In the genomic region with DNA sequence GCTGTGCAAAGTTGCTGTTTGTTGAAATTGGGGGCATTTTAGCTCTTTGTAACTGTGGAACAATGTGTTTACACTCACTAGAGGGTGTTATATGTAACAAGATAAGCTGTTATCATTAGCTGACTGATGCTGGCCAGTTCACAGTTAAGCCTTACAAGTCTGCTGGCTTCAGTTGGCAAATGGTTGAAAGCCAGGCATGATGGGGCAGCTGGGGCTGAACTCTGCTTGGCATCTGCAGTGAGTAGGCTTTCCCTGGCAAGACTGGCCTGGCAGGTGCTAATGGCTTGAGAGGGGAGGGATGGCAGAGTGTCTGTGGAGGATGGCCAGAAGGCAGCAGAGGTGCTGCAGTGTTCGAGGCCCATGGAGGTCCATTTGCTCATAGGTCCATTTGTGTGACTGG, we compare ENCODE assay signal across 8 mouse cellular contexts. TPM values are rescaled to one million over a fixed set of nuclear protein-coding genes. Genes with fewer than 3 reads are reported as not detected.
DNase-seq lines count a peak whose midpoint lies in the region; ATAC-seq and TF ChIP-seq lines count a peak whose summit lies in the region.

No protein-coding gene starts in this region.

- H3K27me3 ChIP-seq in spleen, adult 2 months (ENCODE audit: control insufficient read depth, insufficient read depth, low read length), result no peaks in the 10 kb centered on the region
- H3K27me3 ChIP-seq in heart, embryonic 13.5 days (replicated peaks), result peaks cover 10% of the 10 kb centered on the region
- peaks cover 3% of the 10 kb centered on the region; the same call in 1 of the 2 replicates for H3K27me3 ChIP-seq in limb, embryonic 11.5 days (ENCODE audit: control insufficient read depth, insufficient read depth, low read length)
- no peaks in the 10 kb centered on the region for H3K27me3 ChIP-seq in stomach, embryonic 16.5 days (ENCODE audit: control insufficient read depth, insufficient read depth, low read length)

- H3K9ac ChIP-seq in heart, embryonic 13.5 days, result peak overlapping the region; percentile 26
- 0 out of 2 replicates have a peak overlapping the region, but pooled peaks have one; percentile 8 for H3K9ac ChIP-seq in limb, embryonic 11.5 days (ENCODE audit: low read length)
- H3K9ac ChIP-seq in stomach, embryonic 16.5 days (ENCODE audit: low read length), result peak overlapping the region; percentile 42; the same call in 1 of the 2 replicates

- ATAC-seq in heart, embryonic 13.5 days (ENCODE audit: extremely low read depth, insufficient number of reproducible peaks, low FRiP score, low TSS enrichment), result no peak
- ATAC-seq in limb, embryonic 11.5 days (ENCODE audit: insufficient number of reproducible peaks, low FRiP score, low TSS enrichment, low read depth), result no peak
- no peak for ATAC-seq in stomach, embryonic 16.5 days (ENCODE audit: insufficient read depth, low FRiP score)

- H3K9me3 ChIP-seq in heart, embryonic 13.5 days, result no peaks in the 10 kb centered on the region
- no peaks in the 10 kb centered on the region for H3K9me3 ChIP-seq in limb, embryonic 11.5 days (ENCODE audit: control insufficient read depth, low read length)
- no peaks in the 10 kb centered on the region for H3K9me3 ChIP-seq in stomach, embryonic 16.5 days (replicated peaks; ENCODE audit: control insufficient read depth, low read length)

- WGBS in spleen, adult 2 months, result 75% methylated on average over 1 of the region's 1 CpGs
- WGBS in heart, embryonic 13.5 days, result 58% methylated on average over 1 of the region's 1 CpGs
- 47% methylated on average over 1 of the region's 1 CpGs for WGBS in limb, embryonic 11.5 days
- 70% methylated on average over 1 of the region's 1 CpGs for WGBS in stomach, embryonic 16.5 days

- no peak for TF ChIP-seq CTCF in spleen, adult 2 months (IDR thresholded peaks at IDR 0.05; ENCODE audit: extremely low read depth, insufficient read depth, insufficient read length, insufficient replicate concordance)

- H3K4me2 ChIP-seq in heart, embryonic 13.5 days, result peak overlapping the region; percentile 58
- no peak overlapping the region for H3K4me2 ChIP-seq in limb, embryonic 11.5 days (ENCODE audit: low read depth, severe bottlenecking)
- peak overlapping the region; percentile 14; the same call in 1 of the 2 replicates for H3K4me2 ChIP-seq in stomach, embryonic 16.5 days (ENCODE audit: low read depth, low read length)

- no peak for TF ChIP-seq POLR2A in spleen, adult 2 months (IDR thresholded peaks at IDR 0.05; ENCODE audit: low read depth, low read length)

- peaks cover 36% of the 10 kb centered on the region for H3K4me1 ChIP-seq in spleen, adult 2 months (ENCODE audit: control insufficient read depth, insufficient read depth, insufficient read length)
- H3K4me1 ChIP-seq in heart, embryonic 13.5 days, result peaks cover 59% of the 10 kb centered on the region
- H3K4me1 ChIP-seq in limb, embryonic 11.5 days (ENCODE audit: control insufficient read depth, insufficient read depth, low read length), result no peaks in the 10 kb centered on the region
- H3K4me1 ChIP-seq in stomach, embryonic 16.5 days (ENCODE audit: control insufficient read depth, insufficient read depth, low read length), result peaks cover 21% of the 10 kb centered on the region

- H3K36me3 ChIP-seq in spleen, adult 2 months (ENCODE audit: control insufficient read depth, insufficient read depth, low read length), result peaks cover 2% of the 10 kb centered on the region; the same call in 1 of the 2 replicates
- no peaks in the 10 kb centered on the region for H3K36me3 ChIP-seq in heart, embryonic 13.5 days
- no peaks in the 10 kb centered on the region for H3K36me3 ChIP-seq in limb, embryonic 11.5 days (ENCODE audit: control insufficient read depth, insufficient read depth, low read length)
- no peaks in the 10 kb centered on the region for H3K36me3 ChIP-seq in stomach, embryonic 16.5 days (ENCODE audit: control insufficient read depth, insufficient read depth, low read length)

- H3K4me3 ChIP-seq in spleen, adult 2 months (ENCODE audit: extremely low read depth, insufficient read depth, insufficient read length), result peak overlapping the region; percentile 26; the same call in 1 of the 2 replicates
- H3K4me3 ChIP-seq in heart, embryonic 13.5 days, result peak overlapping the region; percentile 33
- no peak overlapping the region for H3K4me3 ChIP-seq in limb, embryonic 11.5 days (ENCODE audit: low read depth, low read length)
- H3K4me3 ChIP-seq in stomach, embryonic 16.5 days (replicated peaks; ENCODE audit: low read length), result peak overlapping the region; percentile 19

- DNase-seq in cerebellum, adult 9-11 months, result peak; percentile 51
- no peak for DNase-seq in cerebellum, adult 11-12 months
- no peak for DNase-seq in spleen, adult 2 months (ENCODE audit: low read depth in 1 of 2, low spot score in 2 of 2)
- DNase-seq in spleen, postnatal 14 days (ENCODE audit: low spot score in 2 of 2), result no peak
- DNase-seq in limb, embryonic 11.5 days (ENCODE audit: low spot score), result no peak
- no peak for DNase-seq in testis, postnatal 10 days (ENCODE audit: low spot score)

- peak overlapping the region; percentile 50 for H3K27ac ChIP-seq in spleen, adult 2 months (ENCODE audit: insufficient read depth, low read length)
- peak overlapping the region; percentile 75 for H3K27ac ChIP-seq in heart, embryonic 13.5 days (replicated peaks)
- H3K27ac ChIP-seq in limb, embryonic 11.5 days (replicated peaks; ENCODE audit: low read depth, low read length), result no peak overlapping the region
- H3K27ac ChIP-seq in stomach, embryonic 16.5 days (ENCODE audit: low read length), result peak overlapping the region; percentile 66

RNA-seq across cellular contexts. Expression of gene Ampd3, which starts 6.1 kb away (rescaled TPM):
- 15.8 and 21.8 TPM in 2 replicates for polyA plus RNA-seq in spleen, adult 2 months (2012; rRNA removed)
- polyA plus RNA-seq in heart, embryonic 13.5 days (2015; fragmentation: Nextera tagmentation; extraction: Ambion mirVana), result 5.1 and 6.0 TPM in 2 replicates
- polyA plus RNA-seq in limb, embryonic 11.5 days (2014; fragmentation: Nextera tagmentation; extraction: Ambion mirVana), result 1.1 and 1.8 TPM in 2 replicates
- polyA plus RNA-seq in stomach, embryonic 16.5 days (2015; fragmentation: Nextera tagmentation; extraction: Ambion mirVana), result 6.7 and 7.2 TPM in 2 replicates
